Comparison of ENCODE assay signal across 10 mouse cellular contexts in the genomic region with DNA sequence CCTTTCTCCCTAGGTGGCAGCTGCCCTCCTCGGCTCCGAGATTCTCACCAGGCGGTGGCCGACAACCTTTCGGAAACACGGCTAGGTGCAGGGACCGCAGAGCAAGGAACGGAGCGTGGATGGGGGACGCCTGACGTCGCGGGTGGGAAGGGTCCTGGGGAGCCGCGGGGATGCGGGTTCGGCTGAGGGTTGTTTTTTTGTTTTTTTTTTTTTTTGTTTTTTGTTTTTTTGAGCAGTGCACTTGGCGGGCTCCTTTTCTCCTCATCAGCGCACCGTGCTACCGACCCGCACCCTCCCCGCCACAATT. TPM values are rescaled to one million over a fixed set of nuclear protein-coding genes. Genes with fewer than 3 reads are reported as not detected.
DNase-seq lines count a peak whose midpoint lies in the region; ATAC-seq and TF ChIP-seq lines count a peak whose summit lies in the region.
"Had no signal": no experiment of that assay in that cellular context is flagged by ENCODE, and none has a peak within 500 bp of the region (broad histone marks: within the 10 kb centered on the region; RNA-seq: fewer than 3 reads in every experiment).

No protein-coding gene starts in this region.

- ATAC-seq in intestine, embryonic 15.5 days = no peak
- no peak for ATAC-seq in intestine, postnatal 0 days
- no peak for ATAC-seq in midbrain, embryonic 14.5 days (ENCODE audit: low FRiP score, low TSS enrichment)

- WGBS in intestine, embryonic 15.5 days = under 1% methylated on average over 23 of the region's 23 CpGs
- WGBS in intestine, postnatal 0 days = 2% methylated on average over 23 of the region's 23 CpGs
- under 1% methylated on average over 23 of the region's 23 CpGs for WGBS in midbrain, embryonic 14.5 days

- TF ChIP-seq CTCF in intestine, postnatal 0 days (IDR thresholded peaks at IDR 0.05; ENCODE audit: low read depth) = no peak

- H3K4me1 ChIP-seq in intestine, embryonic 15.5 days (replicated peaks) = peaks cover 10% of the 10 kb centered on the region
- peaks cover 5% of the 10 kb centered on the region; the same call in 1 of the 2 replicates for H3K4me1 ChIP-seq in intestine, postnatal 0 days (replicated peaks; ENCODE audit: control insufficient read depth, insufficient read depth, low read length)
- H3K4me1 ChIP-seq in midbrain, embryonic 14.5 days (ENCODE audit: control insufficient read depth, insufficient read depth, low read length) = peaks cover 6% of the 10 kb centered on the region; the same call in 1 of the 2 replicates

- H3K4me2 ChIP-seq in intestine, embryonic 15.5 days (replicated peaks) = peak overlapping the region; percentile 19; the same call in 1 of the 2 replicates
- H3K4me2 ChIP-seq in intestine, postnatal 0 days (replicated peaks; ENCODE audit: low read depth) = no peak overlapping the region
- peak overlapping the region; percentile 39 for H3K4me2 ChIP-seq in midbrain, embryonic 14.5 days (ENCODE audit: low read length)

- peaks cover 82% of the 10 kb centered on the region for H3K27me3 ChIP-seq in intestine, embryonic 15.5 days (replicated peaks)
- peaks cover 97% of the 10 kb centered on the region for H3K27me3 ChIP-seq in intestine, postnatal 0 days (replicated peaks; ENCODE audit: control insufficient read depth, insufficient read depth, low read length)
- H3K27me3 ChIP-seq in midbrain, embryonic 14.5 days (ENCODE audit: control insufficient read depth, insufficient read depth, low read length) = peaks cover 85% of the 10 kb centered on the region

- H3K27ac ChIP-seq in intestine, embryonic 15.5 days = no peak overlapping the region
- no peak overlapping the region for H3K27ac ChIP-seq in intestine, postnatal 0 days (ENCODE audit: low read depth, low read length)
- H3K27ac ChIP-seq in midbrain, embryonic 14.5 days (replicated peaks; ENCODE audit: low read depth, low read length) = no peak overlapping the region

- H3K9ac ChIP-seq in intestine, embryonic 15.5 days = no peak overlapping the region
- H3K9ac ChIP-seq in intestine, postnatal 0 days (ENCODE audit: low read depth, low read length) = no peak overlapping the region
- H3K9ac ChIP-seq in midbrain, embryonic 14.5 days (replicated peaks; ENCODE audit: low read length) = no peak overlapping the region; the same call in 1 of the 2 replicates

- no peak overlapping the region for H3K4me3 ChIP-seq in intestine, embryonic 15.5 days (replicated peaks)
- H3K4me3 ChIP-seq in intestine, postnatal 0 days (ENCODE audit: low read depth, low read length) = no peak overlapping the region
- H3K4me3 ChIP-seq in midbrain, embryonic 14.5 days (replicated peaks; ENCODE audit: low read depth, low read length) = peak overlapping the region; percentile 18; the same call in 1 of the 2 replicates

- H3K9me3 ChIP-seq in intestine, embryonic 15.5 days = no peaks in the 10 kb centered on the region
- no peaks in the 10 kb centered on the region for H3K9me3 ChIP-seq in intestine, postnatal 0 days (ENCODE audit: control insufficient read depth)
- H3K9me3 ChIP-seq in midbrain, embryonic 14.5 days (ENCODE audit: control insufficient read depth, low read length) = no peaks in the 10 kb centered on the region

- DNase-seq in ZHBTc4 (ENCODE audit: low read depth, low spot score) = peak; percentile 46
- DNase-seq in heart, postnatal 4 days = peak; percentile 10
- DNase-seq in midbrain, embryonic 14.5 days = no peak
- no peak for DNase-seq in urinary bladder, postnatal 10 days (ENCODE audit: low spot score)
- DNase-seq in cerebellum, adult 8-10 months = no peak
- DNase-seq in cerebellum, adult 18-20 months = no peak
- DNase-seq: adrenal gland, postnatal 14 days; spleen, adult 18-20 months had no signal

- no peaks in the 10 kb centered on the region for H3K36me3 ChIP-seq in intestine, embryonic 15.5 days
- H3K36me3 ChIP-seq in intestine, postnatal 0 days (ENCODE audit: control insufficient read depth, insufficient read depth) = no peaks in the 10 kb centered on the region
- H3K36me3 ChIP-seq in midbrain, embryonic 14.5 days (ENCODE audit: control insufficient read depth, insufficient read depth, low read length) = no peaks in the 10 kb centered on the region

RNA-seq across cellular contexts. Expression of a gene that starts 5.9 kb away (rescaled TPM):
- polyA plus RNA-seq in intestine, embryonic 15.5 days (2015; fragmentation: Nextera tagmentation; extraction: Ambion mirVana) = 1.5 and 1.9 TPM in 2 replicates
- not detected in 2 replicates for polyA plus RNA-seq in intestine, postnatal 0 days (2015; fragmentation: Nextera tagmentation; extraction: Ambion mirVana)
- not detected for total RNA-seq in heart, postnatal 4 days (2021)
- polyA plus RNA-seq in midbrain, embryonic 14.5 days (2014; fragmentation: Nextera tagmentation; extraction: Ambion mirVana) = 2.8 and 3.1 TPM in 2 replicates
- total RNA-seq: adrenal gland, postnatal 14 days had no signal

Comparison
In these comparisons a context has a peak if more than half of its experiments do, and no peak if none do; other contexts are left out.
1. DNase-seq: peak in ZHBTc4 (single experiment) and heart, postnatal 4 days (single experiment); none in midbrain, embryonic 14.5 days (single experiment), urinary bladder, postnatal 10 days (single experiment), cerebellum, adult 8-10 months (single experiment) and cerebellum, adult 18-20 months (0 of 2).